ENCODE assay signal across 8 mouse cellular contexts in the genomic region with DNA sequence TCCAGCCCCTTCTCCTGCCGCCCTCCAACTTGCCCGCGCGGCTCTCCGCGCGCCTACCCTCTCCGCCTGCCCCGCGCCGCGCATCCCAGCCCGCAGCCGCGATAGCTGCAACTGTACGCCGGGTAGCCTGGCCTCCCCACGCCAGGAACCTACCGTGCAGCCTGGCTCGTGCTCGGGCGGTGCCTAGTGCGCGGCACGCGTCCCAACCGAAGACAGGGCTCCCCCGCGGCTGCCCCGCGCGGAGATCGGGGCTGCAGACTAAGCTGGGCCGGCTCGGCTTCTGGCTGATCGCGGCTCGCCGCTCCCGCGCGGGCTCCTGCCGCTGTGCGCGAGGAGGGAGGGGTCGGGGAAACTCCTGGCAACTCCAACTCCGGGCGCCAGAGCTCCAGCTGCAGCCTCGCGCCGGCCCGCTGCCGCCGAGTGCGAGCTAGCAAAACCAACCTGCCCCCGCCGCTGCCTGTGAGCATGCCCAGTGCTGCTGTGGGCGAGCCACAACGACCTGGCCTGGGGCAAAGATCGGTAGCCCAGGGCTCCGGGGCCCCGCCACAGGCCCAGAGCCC. TPM values are rescaled to one million over a fixed set of nuclear protein-coding genes. Genes with fewer than 3 reads are reported as not detected.
A peak's percentile ranks its signal among the peaks of the same experiment; 100 is the strongest.
DNase-seq lines count a peak whose midpoint lies in the region; ATAC-seq and TF ChIP-seq lines count a peak whose summit lies in the region.

No protein-coding gene starts in this region.

- peak overlapping the region; percentile 84 for H3K9ac ChIP-seq in embryonic facial prominence, embryonic 13.5 days
- peak overlapping the region; percentile 84 for H3K9ac ChIP-seq in kidney, embryonic 14.5 days (ENCODE audit: low read depth, low read length)
- H3K9ac ChIP-seq in limb, embryonic 14.5 days (ENCODE audit: low read depth, low read length, severe bottlenecking): peak overlapping the region; percentile 89
- H3K9ac ChIP-seq in midbrain, embryonic 13.5 days (replicated peaks): peak overlapping the region; percentile 73

- peak; percentile 83 for DNase-seq in heart, embryonic 10.5 days (ENCODE audit: low spot score)
- peak; percentile 78 for DNase-seq in limb, embryonic 14.5 days (ENCODE audit: low spot score)
- peak; percentile 3 to 17 for DNase-seq in spleen, postnatal 10 days (ENCODE audit: low spot score in 2 of 2)
- no peak for DNase-seq in natural killer cell, adult 2 months (ENCODE audit: low spot score in 2 of 2)

- no peaks in the 10 kb centered on the region for H3K4me1 ChIP-seq in bone marrow macrophage, adult 2 months (ENCODE audit: control insufficient read depth, insufficient read depth, low read length)
- H3K4me1 ChIP-seq in embryonic facial prominence, embryonic 13.5 days: peaks cover 26% of the 10 kb centered on the region; the same call in 1 of the 2 replicates
- H3K4me1 ChIP-seq in heart, embryonic 10.5 days: peaks cover 17% of the 10 kb centered on the region; the same call in 1 of the 2 replicates
- H3K4me1 ChIP-seq in kidney, embryonic 14.5 days (ENCODE audit: control insufficient read depth, insufficient read depth, low read length): peaks cover 14% of the 10 kb centered on the region; the same call in 1 of the 2 replicates
- peaks cover 9% of the 10 kb centered on the region for H3K4me1 ChIP-seq in limb, embryonic 14.5 days (ENCODE audit: control insufficient read depth, insufficient read depth, low read length)
- peaks cover 19% of the 10 kb centered on the region for H3K4me1 ChIP-seq in midbrain, embryonic 13.5 days (replicated peaks)

- peak; percentile 76 for ATAC-seq in embryonic facial prominence, embryonic 13.5 days (ENCODE audit: insufficient number of reproducible peaks, insufficient read depth, low FRiP score, low TSS enrichment, low read depth)
- ATAC-seq in kidney, embryonic 14.5 days (ENCODE audit: low FRiP score, low TSS enrichment): peak; percentile 75
- ATAC-seq in limb, embryonic 14.5 days (ENCODE audit: low FRiP score, low read depth): peak; percentile 88
- peak; percentile 92 for ATAC-seq in midbrain, embryonic 13.5 days

- peak overlapping the region; percentile 98 for H3K4me2 ChIP-seq in embryonic facial prominence, embryonic 13.5 days
- peak overlapping the region; percentile 82 for H3K4me2 ChIP-seq in kidney, embryonic 14.5 days (replicated peaks; ENCODE audit: low read depth, low read length)
- H3K4me2 ChIP-seq in limb, embryonic 14.5 days (replicated peaks; ENCODE audit: low read depth, low read length, severe bottlenecking): peak overlapping the region; percentile 93
- H3K4me2 ChIP-seq in midbrain, embryonic 13.5 days (replicated peaks): peak overlapping the region; percentile 88

- peak overlapping the region; percentile 57 for H3K4me3 ChIP-seq in bone marrow macrophage, adult 2 months (ENCODE audit: insufficient read depth, low read length)
- peak overlapping the region; percentile 70 for H3K4me3 ChIP-seq in embryonic facial prominence, embryonic 13.5 days
- peak overlapping the region; percentile 87 for H3K4me3 ChIP-seq in heart, embryonic 10.5 days
- H3K4me3 ChIP-seq in kidney, embryonic 14.5 days (ENCODE audit: low read length): peak overlapping the region; percentile 73
- peak overlapping the region; percentile 76 for H3K4me3 ChIP-seq in limb, embryonic 14.5 days (replicated peaks; ENCODE audit: low read length)
- peak overlapping the region; percentile 68 for H3K4me3 ChIP-seq in midbrain, embryonic 13.5 days (replicated peaks)

- H3K9me3 ChIP-seq in embryonic facial prominence, embryonic 13.5 days: no peaks in the 10 kb centered on the region
- no peaks in the 10 kb centered on the region for H3K9me3 ChIP-seq in heart, embryonic 10.5 days
- no peaks in the 10 kb centered on the region for H3K9me3 ChIP-seq in kidney, embryonic 14.5 days (ENCODE audit: control insufficient read depth, low read length)
- H3K9me3 ChIP-seq in limb, embryonic 14.5 days (ENCODE audit: control insufficient read depth, low read length): no peaks in the 10 kb centered on the region
- no peaks in the 10 kb centered on the region for H3K9me3 ChIP-seq in midbrain, embryonic 13.5 days

- TF ChIP-seq CTCF in bone marrow macrophage, adult 2 months (IDR thresholded peaks at IDR 0.05; ENCODE audit: low read depth, low read length): no peak

- H3K27me3 ChIP-seq in embryonic facial prominence, embryonic 13.5 days: peaks cover 19% of the 10 kb centered on the region
- no peaks in the 10 kb centered on the region for H3K27me3 ChIP-seq in heart, embryonic 10.5 days (ENCODE audit: insufficient read depth, poor library complexity, severe bottlenecking)
- no peaks in the 10 kb centered on the region for H3K27me3 ChIP-seq in kidney, embryonic 14.5 days (ENCODE audit: control insufficient read depth, insufficient read depth, low read length)
- no peaks in the 10 kb centered on the region for H3K27me3 ChIP-seq in limb, embryonic 14.5 days (ENCODE audit: control insufficient read depth, insufficient read depth, low read length)
- peaks cover 2% of the 10 kb centered on the region; the same call in 1 of the 2 replicates for H3K27me3 ChIP-seq in midbrain, embryonic 13.5 days

- no peak overlapping the region for H3K27ac ChIP-seq in bone marrow macrophage, adult 2 months (ENCODE audit: insufficient read depth, low read depth, low read length)
- H3K27ac ChIP-seq in embryonic facial prominence, embryonic 13.5 days: peak overlapping the region; percentile 75
- peak overlapping the region; percentile 94 for H3K27ac ChIP-seq in heart, embryonic 10.5 days
- peak overlapping the region; percentile 83 for H3K27ac ChIP-seq in kidney, embryonic 14.5 days (ENCODE audit: low read depth, low read length)
- H3K27ac ChIP-seq in limb, embryonic 14.5 days (replicated peaks; ENCODE audit: low read depth, low read length): peak overlapping the region; percentile 90
- peak overlapping the region; percentile 63 for H3K27ac ChIP-seq in midbrain, embryonic 13.5 days

- H3K36me3 ChIP-seq in embryonic facial prominence, embryonic 13.5 days: no peaks in the 10 kb centered on the region
- no peaks in the 10 kb centered on the region for H3K36me3 ChIP-seq in heart, embryonic 10.5 days
- H3K36me3 ChIP-seq in kidney, embryonic 14.5 days (ENCODE audit: control insufficient read depth, insufficient read depth, low read length): no peaks in the 10 kb centered on the region
- H3K36me3 ChIP-seq in limb, embryonic 14.5 days (ENCODE audit: control insufficient read depth, insufficient read depth, low read length): no peaks in the 10 kb centered on the region
- H3K36me3 ChIP-seq in midbrain, embryonic 13.5 days: no peaks in the 10 kb centered on the region

- WGBS in embryonic facial prominence, embryonic 13.5 days: under 1% methylated on average over 62 of the region's 62 CpGs
- WGBS in heart, embryonic 10.5 days: under 1% methylated on average over 62 of the region's 62 CpGs
- under 1% methylated on average over 61 of the region's 62 CpGs for WGBS in kidney, embryonic 14.5 days
- 3% methylated on average over 52 of the region's 62 CpGs for WGBS in limb, embryonic 14.5 days
- WGBS in midbrain, embryonic 13.5 days: under 1% methylated on average over 58 of the region's 62 CpGs

- no peak for TF ChIP-seq POLR2A in bone marrow macrophage, adult 2 months (IDR thresholded peaks at IDR 0.05; ENCODE audit: borderline replicate concordance, low read depth, low read length)
- peak; percentile 54; the same call in 1 of the 2 replicates for TF ChIP-seq POLR2A in limb, embryonic 14.5 days (IDR thresholded peaks at IDR 0.05; ENCODE audit: borderline replicate concordance, extremely low read depth, insufficient read depth, insufficient read length)

RNA-seq across cellular contexts. Expression of a gene that starts 0.4 kb away (rescaled TPM):
- 0.81 and 1.0 TPM in 2 replicates for polyA plus RNA-seq in bone marrow macrophage, adult 2 months (2012; ENCODE audit: insufficient read depth, insufficient read length, missing spikeins)
- polyA plus RNA-seq in embryonic facial prominence, embryonic 13.5 days (2015; fragmentation: Nextera tagmentation; extraction: Ambion mirVana): 8.5 and 10.2 TPM in 2 replicates
- polyA plus RNA-seq in heart, embryonic 10.5 days (2016; fragmentation: Nextera tagmentation; extraction: Ambion mirVana): 11.0 and 15.6 TPM in 2 replicates
- polyA plus RNA-seq in kidney, embryonic 14.5 days (2014; fragmentation: Nextera tagmentation; extraction: Ambion mirVana): 34.1 and 40.7 TPM in 2 replicates
- polyA plus RNA-seq in limb, embryonic 14.5 days (2012; rRNA removed): 10.7 and 14.9 TPM in 2 replicates
- polyA plus RNA-seq in limb, embryonic 14.5 days (2014; fragmentation: Nextera tagmentation; extraction: Ambion mirVana): 10.2 and 14.5 TPM in 2 replicates
- polyA plus RNA-seq in midbrain, embryonic 13.5 days (2015; fragmentation: Nextera tagmentation; extraction: Ambion mirVana): 9.5 and 9.6 TPM in 2 replicates

Comparison
In these comparisons a context has a peak if more than half of its experiments do, and no peak if none do; other contexts are left out.
1. DNase-seq: peak in heart, embryonic 10.5 days (single experiment), limb, embryonic 14.5 days (single experiment) and spleen, postnatal 10 days (2 of 2); none in natural killer cell, adult 2 months (0 of 2).
2. Peak in every context shown above with its lines, with median percentiles within 50 percentile points of each other: H3K4me3 ChIP-seq, ATAC-seq, H3K4me2 ChIP-seq and H3K9ac ChIP-seq.